Mouse (Mus musculus): Measurements from ENCODE around the gene Tmem262.

DNA sequence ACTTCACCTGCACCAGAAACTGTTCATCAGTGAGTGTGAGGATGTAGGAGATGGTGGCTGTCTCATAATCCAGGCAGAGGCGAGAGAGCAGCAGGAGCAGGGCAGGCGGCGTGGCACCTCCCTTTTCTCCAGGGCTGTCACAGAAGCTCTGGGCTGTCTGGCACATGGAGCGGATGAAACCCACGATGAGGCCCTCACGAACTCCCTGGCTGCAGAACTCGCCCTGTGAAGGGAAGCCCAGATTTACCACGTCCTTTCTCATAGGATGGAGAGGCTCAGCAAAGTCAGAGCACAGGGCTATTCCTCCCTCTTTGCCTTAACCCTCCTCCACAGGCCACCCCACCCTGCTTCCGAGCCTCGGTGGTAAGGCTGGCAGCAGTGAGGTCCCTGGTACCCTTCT lies 10.0 kb upstream of the Tmem262 start:
- TF ChIP-seq EP300 (optimal IDR thresholded peaks at IDR 0.05) (no peak), CTCF (IDR thresholded peaks at IDR 0.05; ENCODE audit: low read depth) (no peak)

Data from stomach, postnatal 0 days (tissue).